Mouse (Mus musculus): ENCODE measurements around the gene Gm11983. TPM values are rescaled to one million over a fixed set of nuclear protein-coding genes. Genes with fewer than 3 reads are reported as not detected.
"Not testable (repeated sequence)": the region's sequence is repeated elsewhere in the genome, so short reads cannot be mapped to it uniquely, and the experiment has no call there.

Gm11983 gene
- polyA plus RNA-seq, 1 experiment from 2014 or later, result not detected

DNA sequence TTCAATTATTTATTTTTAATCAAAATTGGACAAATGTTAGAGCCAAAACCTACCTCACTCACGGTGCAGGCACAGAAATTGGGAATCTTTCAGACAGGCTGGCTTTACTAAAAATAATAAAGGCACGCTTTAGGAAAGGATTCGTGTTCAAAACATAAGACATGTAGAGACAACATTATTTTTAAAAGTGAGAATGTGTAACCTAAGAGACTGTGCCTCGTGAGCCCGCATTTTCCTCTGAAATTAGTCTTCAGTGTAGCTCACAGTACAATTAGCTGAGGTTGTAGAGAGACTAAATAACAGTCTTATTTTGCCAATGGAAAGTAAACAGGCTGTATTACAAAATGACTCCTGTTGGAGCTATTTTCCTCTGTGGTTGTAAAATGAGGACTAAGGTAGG is 4.7 kb upstream of the Gm11983 start:
- no peak for ATAC-seq (ENCODE audit: insufficient read depth, low FRiP score, low read depth)
- H3K4me2 ChIP-seq, result no peak overlapping the region
- H3K9me3 ChIP-seq, result no peaks in the 10 kb centered on the region
- no peaks in the 10 kb centered on the region for H3K36me3 ChIP-seq
- H3K9ac ChIP-seq, result no peak overlapping the region
- H3K27me3 ChIP-seq (replicated peaks), result no peaks in the 10 kb centered on the region
- H3K4me1 ChIP-seq, result no peaks in the 10 kb centered on the region
- 84% methylated on average over 5 of the region's 5 CpGs for WGBS
- no peak overlapping the region for H3K27ac ChIP-seq
- no peak overlapping the region for H3K4me3 ChIP-seq (replicated peaks)

- WGBS, result 67% methylated on average over 3 of the region's 3 CpGs
These were observed 3.3 kb upstream of the Gm11983 start for GRCm38 (mm10) chr11:6840775-6841174.

GRCm38 (mm10) chr11:6834636-6835035 is 2.8 kb downstream of the Gm11983 start:
- 67% methylated on average over 13 of the region's 13 CpGs for WGBS
- no peak overlapping the region for H3K4me2 ChIP-seq
- no peak overlapping the region for H3K4me3 ChIP-seq (replicated peaks)
- H3K9me3 ChIP-seq, result no peaks in the 10 kb centered on the region
- H3K27ac ChIP-seq, result no peak overlapping the region
- no peaks in the 10 kb centered on the region for H3K4me1 ChIP-seq
- no peak for ATAC-seq (ENCODE audit: insufficient read depth, low FRiP score, low read depth)
- H3K9ac ChIP-seq, result no peak overlapping the region
- no peaks in the 10 kb centered on the region for H3K27me3 ChIP-seq (replicated peaks)
- H3K36me3 ChIP-seq, result no peaks in the 10 kb centered on the region

More at GRCm38 (mm10) chr11:6840775-6841174, 3.3 kb upstream of the Gm11983 start:
- Histone ChIP-seq H3K27me3 (replicated peaks) (no peaks in the 10 kb centered on the region), H3K4me3 (replicated peaks) (no peak overlapping the region), H3K4me1 (no peaks in the 10 kb centered on the region), H3K9me3 (no peaks in the 10 kb centered on the region), H3K27ac (no peak overlapping the region), H3K36me3 (no peaks in the 10 kb centered on the region), H3K4me2 (no peak overlapping the region), H3K9ac (no peak overlapping the region)
- no peak for ATAC-seq (ENCODE audit: insufficient read depth, low FRiP score, low read depth)

GRCm38 (mm10) chr11:6833731-6834130 is 3.7 kb downstream of the Gm11983 start:
- H3K4me3 ChIP-seq (replicated peaks), result no peak overlapping the region
- ATAC-seq (ENCODE audit: insufficient read depth, low FRiP score, low read depth), result no peak
- no peaks in the 10 kb centered on the region for H3K27me3 ChIP-seq (replicated peaks)
- H3K9ac ChIP-seq, result no peak overlapping the region
- no peaks in the 10 kb centered on the region for H3K9me3 ChIP-seq
- no peak overlapping the region for H3K27ac ChIP-seq
- H3K4me2 ChIP-seq, result no peak overlapping the region
- no peaks in the 10 kb centered on the region for H3K36me3 ChIP-seq
- WGBS, result 90% methylated on average over 9 of the region's 9 CpGs
- H3K4me1 ChIP-seq, result no peaks in the 10 kb centered on the region

DNA sequence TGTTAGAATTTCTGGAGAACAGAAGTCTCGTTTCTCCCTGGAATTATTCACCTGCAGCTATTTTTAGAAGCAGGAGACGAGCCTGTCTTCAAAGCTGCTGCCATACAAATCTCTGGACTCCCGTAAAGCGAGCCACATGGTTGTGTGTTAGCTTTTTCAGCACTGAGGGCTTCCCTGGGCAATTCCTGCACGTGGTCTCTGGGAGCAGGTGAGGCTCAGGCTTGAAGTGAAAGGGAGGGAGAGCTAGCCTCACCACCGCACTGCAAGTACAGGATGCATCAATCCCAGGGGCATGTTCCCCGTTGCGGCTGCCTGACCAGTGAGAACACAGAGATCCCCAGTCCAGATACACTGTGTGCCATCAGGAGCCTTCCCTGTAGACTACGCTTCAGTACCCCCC is 5.5 kb downstream of the Gm11983 start:
- Histone ChIP-seq H3K4me2 (no peak overlapping the region), H3K4me3 (replicated peaks) (no peak overlapping the region), H3K9me3 (no peaks in the 10 kb centered on the region), H3K9ac (no peak overlapping the region), H3K27ac (no peak overlapping the region), H3K36me3 (no peaks in the 10 kb centered on the region), H3K4me1 (no peaks in the 10 kb centered on the region), H3K27me3 (replicated peaks) (no peaks in the 10 kb centered on the region)
- 56% methylated on average over 9 of the region's 9 CpGs for WGBS
- ATAC-seq (ENCODE audit: insufficient read depth, low FRiP score, low read depth), result no peak

DNA sequence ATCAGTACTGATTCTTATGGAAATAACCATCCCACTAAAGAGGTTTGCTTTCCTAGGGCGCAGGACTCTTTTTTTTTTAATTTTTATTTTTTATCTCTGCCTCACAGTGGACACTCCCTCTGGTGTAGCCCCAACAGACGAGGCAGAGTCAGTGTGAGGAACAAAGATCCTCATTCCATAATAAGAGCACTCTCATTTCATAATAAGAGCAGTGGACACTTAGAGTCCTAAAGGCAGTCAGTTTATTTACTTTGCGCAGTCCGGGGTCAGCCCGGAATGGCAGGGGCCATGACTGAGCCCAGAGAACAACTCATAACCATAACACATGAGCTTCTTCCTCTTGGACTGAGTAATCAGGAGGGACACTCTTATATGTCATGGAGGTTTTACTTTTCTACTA is 9.3 kb downstream of the Gm11983 start:
- no peaks in the 10 kb centered on the region for H3K4me1 ChIP-seq
- H3K4me3 ChIP-seq (replicated peaks), result no peak overlapping the region
- H3K27me3 ChIP-seq (replicated peaks), result no peaks in the 10 kb centered on the region
- H3K4me2 ChIP-seq, result no peak overlapping the region
- no peaks in the 10 kb centered on the region for H3K9me3 ChIP-seq
- no peak for ATAC-seq (ENCODE audit: insufficient read depth, low FRiP score, low read depth)
- no peak overlapping the region for H3K27ac ChIP-seq
- H3K36me3 ChIP-seq, result no peaks in the 10 kb centered on the region
- no peak overlapping the region for H3K9ac ChIP-seq
- 23% methylated on average over 5 of the region's 5 CpGs for WGBS

- Histone ChIP-seq H3K9me3 (no peaks in the 10 kb centered on the region), H3K36me3 (no peaks in the 10 kb centered on the region), H3K4me3 (replicated peaks) (no peak overlapping the region), H3K4me1 (no peaks in the 10 kb centered on the region), H3K27me3 (replicated peaks) (no peaks in the 10 kb centered on the region), H3K9ac (no peak overlapping the region), H3K4me2 (no peak overlapping the region), H3K27ac (no peak overlapping the region)
- ATAC-seq (ENCODE audit: insufficient read depth, low FRiP score, low read depth), result no peak
- 77% methylated on average over 3 of the region's 3 CpGs for WGBS
These were observed 11.3 kb downstream of the Gm11983 start for GRCm38 (mm10) chr11:6826157-6826556.

DNA sequence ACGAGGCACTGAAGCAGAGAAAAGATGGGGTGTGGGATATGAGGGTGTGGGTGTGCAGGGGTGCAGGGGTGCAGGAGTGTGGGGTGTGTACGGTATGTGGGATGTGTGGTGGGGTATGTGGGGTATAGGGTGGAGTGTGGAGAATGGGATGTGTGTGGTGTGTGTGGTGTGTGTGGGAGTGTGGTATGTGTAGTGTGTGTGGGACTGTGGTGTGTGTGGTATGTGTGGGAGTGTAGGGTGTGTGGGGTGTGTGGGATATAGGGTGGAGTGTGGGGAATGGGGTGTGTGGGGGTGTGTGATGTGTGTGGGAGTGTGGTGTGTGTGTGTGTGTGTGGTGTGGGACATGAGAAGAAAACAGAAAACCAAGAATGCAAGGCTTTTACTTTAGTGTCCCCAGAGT is 14.3 kb downstream of the Gm11983 start:
- H3K4me3 ChIP-seq (replicated peaks), result no peak overlapping the region
- no peaks in the 10 kb centered on the region for H3K36me3 ChIP-seq
- H3K9me3 ChIP-seq, result no peaks in the 10 kb centered on the region
- H3K4me2 ChIP-seq, result no peak overlapping the region
- WGBS, result 72% methylated on average over 2 of the region's 2 CpGs
- H3K4me1 ChIP-seq, result no peaks in the 10 kb centered on the region
- no peak overlapping the region for H3K27ac ChIP-seq
- ATAC-seq (ENCODE audit: insufficient read depth, low FRiP score, low read depth), result no peak
- H3K9ac ChIP-seq, result no peak overlapping the region
- no peaks in the 10 kb centered on the region for H3K27me3 ChIP-seq (replicated peaks)

GRCm38 (mm10) chr11:6814486-6814885 is 23.0 kb downstream of the Gm11983 start:
- H3K9ac ChIP-seq, result no peak overlapping the region
- no peak overlapping the region for H3K4me2 ChIP-seq
- no peak overlapping the region for H3K27ac ChIP-seq
- no peaks in the 10 kb centered on the region for H3K27me3 ChIP-seq (replicated peaks)
- no peaks in the 10 kb centered on the region for H3K9me3 ChIP-seq
- no peak overlapping the region for H3K4me3 ChIP-seq (replicated peaks)
- 93% methylated on average over 4 of the region's 4 CpGs for WGBS
- no peak for ATAC-seq (ENCODE audit: insufficient read depth, low FRiP score, low read depth)
- no peaks in the 10 kb centered on the region for H3K4me1 ChIP-seq
- H3K36me3 ChIP-seq, result no peaks in the 10 kb centered on the region

- not testable (repeated sequence) for H3K4me1 ChIP-seq; H3K9me3 ChIP-seq; H3K4me2 ChIP-seq; H3K27ac ChIP-seq; ATAC-seq (ENCODE audit: insufficient read depth, low FRiP score, low read depth); H3K27me3 ChIP-seq (replicated peaks); H3K9ac ChIP-seq; H3K4me3 ChIP-seq (replicated peaks); H3K36me3 ChIP-seq
These were observed 34.6 kb downstream of the Gm11983 start for GRCm38 (mm10) chr11:6802879-6803278.

DNA sequence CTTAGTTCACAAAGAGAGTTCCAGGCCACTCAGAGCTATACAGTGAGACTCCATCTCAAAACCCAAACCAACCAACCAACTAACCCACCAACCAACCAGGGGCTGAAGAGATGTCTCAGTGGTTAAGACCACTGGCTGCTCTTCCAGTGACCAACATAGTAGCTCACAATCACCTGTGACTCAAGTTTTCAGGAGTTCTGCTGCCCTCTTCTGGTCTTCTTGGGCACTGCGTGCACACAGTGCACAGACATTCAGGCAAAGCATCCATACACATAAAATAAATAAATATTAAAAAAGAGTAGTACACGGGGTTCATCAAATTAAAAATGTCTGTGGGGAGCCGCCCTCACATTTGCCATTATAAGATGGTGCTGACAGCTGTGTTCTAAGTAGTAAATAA is 46.8 kb downstream of the Gm11983 start:
- H3K4me2 ChIP-seq, result no peak overlapping the region
- no peaks in the 10 kb centered on the region for H3K9me3 ChIP-seq
- no peak for ATAC-seq (ENCODE audit: insufficient read depth, low FRiP score, low read depth)
- no peaks in the 10 kb centered on the region for H3K36me3 ChIP-seq
- no peaks in the 10 kb centered on the region for H3K27me3 ChIP-seq (replicated peaks)
- H3K9ac ChIP-seq, result no peak overlapping the region
- H3K4me3 ChIP-seq (replicated peaks), result no peak overlapping the region
- no peak overlapping the region for H3K27ac ChIP-seq
- WGBS, result 89% methylated on average over 3 of the region's 3 CpGs
- no peaks in the 10 kb centered on the region for H3K4me1 ChIP-seq
